Mouse (Mus musculus): ENCODE measurements around the gene Ubac2. TPM values are rescaled to one million over a fixed set of nuclear protein-coding genes. Genes with fewer than 3 reads are reported as not detected.
A peak's percentile ranks its signal among the peaks of the same experiment; 100 is the strongest.

The Ubac2 gene
- polyA plus RNA-seq, 1 experiment from 2014 or later, result 52.4 TPM

- Histone ChIP-seq H3K4me3 (no peak overlapping the region), H3K36me3 (peaks cover 66% of the 10 kb centered on the region), H3K27me3 (replicated peaks) (no peaks in the 10 kb centered on the region), H3K4me2 (no peak overlapping the region), H3K9me3 (no peaks in the 10 kb centered on the region), H3K4me1 (peaks cover 13% of the 10 kb centered on the region), H3K27ac (replicated peaks) (no peak overlapping the region), H3K9ac (no peak overlapping the region)
- 95% methylated on average over 6 of the region's 6 CpGs for WGBS
- no peak for ATAC-seq (ENCODE audit: extremely low read depth, insufficient number of reproducible peaks, low FRiP score, low TSS enrichment)
These were observed 31.4 kb downstream of the Ubac2 start for GRCm38 (mm10) chr14:121909868-121910267.

GRCm38 (mm10) chr14:121912501-121912900 is 34.1 kb downstream of the Ubac2 start:
- ATAC-seq (ENCODE audit: extremely low read depth, insufficient number of reproducible peaks, low FRiP score, low TSS enrichment), result no peak
- WGBS, result 82% methylated on average over 7 of the region's 7 CpGs
- H3K36me3 ChIP-seq, result peaks cover 61% of the 10 kb centered on the region

GRCm38 (mm10) chr14:121915143-121915542 is 36.7 kb downstream of the Ubac2 start:
- 77% methylated on average over 5 of the region's 5 CpGs for WGBS
- no peak overlapping the region for H3K4me2 ChIP-seq
- H3K27me3 ChIP-seq (replicated peaks), result no peaks in the 10 kb centered on the region
- H3K27ac ChIP-seq (replicated peaks), result no peak overlapping the region
- ATAC-seq (ENCODE audit: extremely low read depth, insufficient number of reproducible peaks, low FRiP score, low TSS enrichment), result no peak
- no peak overlapping the region for H3K9ac ChIP-seq
- H3K9me3 ChIP-seq, result no peaks in the 10 kb centered on the region
- peaks cover 9% of the 10 kb centered on the region for H3K4me1 ChIP-seq
- H3K36me3 ChIP-seq, result peaks cover 47% of the 10 kb centered on the region
- no peak overlapping the region for H3K4me3 ChIP-seq

More at GRCm38 (mm10) chr14:121912501-121912900, 34.1 kb downstream of the Ubac2 start:
- Histone ChIP-seq H3K4me2 (no peak overlapping the region), H3K27me3 (replicated peaks) (no peaks in the 10 kb centered on the region), H3K9me3 (no peaks in the 10 kb centered on the region), H3K27ac (replicated peaks) (no peak overlapping the region), H3K4me3 (no peak overlapping the region), H3K9ac (no peak overlapping the region), H3K4me1 (0 out of 2 replicates have a peak, but pooled peaks cover 6% of the 10 kb centered on the region)

- ATAC-seq (ENCODE audit: extremely low read depth, insufficient number of reproducible peaks, low FRiP score, low TSS enrichment), result no peak
- no peak within 1 kb of the TSS for H3K9ac ChIP-seq
- no peaks in the 10 kb centered on the region for H3K27me3 ChIP-seq (replicated peaks)
- H3K27ac ChIP-seq (replicated peaks), result no peak within 1 kb of the TSS
- no peaks in the 10 kb centered on the region for H3K9me3 ChIP-seq
- peaks cover 14% of the 10 kb centered on the region for H3K4me1 ChIP-seq
- no peak within 1 kb of the TSS for H3K4me2 ChIP-seq
- H3K36me3 ChIP-seq, result peaks cover 43% of the 10 kb centered on the region
- H3K4me3 ChIP-seq, result no peak within 1 kb of the TSS
- WGBS, result 60% methylated on average over 8 of the region's 8 CpGs
These were observed 37.2 kb downstream of the Ubac2 start, which contains the start of gene Gpr18 for GRCm38 (mm10) chr14:121915621-121916020. TSS of gene Gpr18 (minus strand) at chr14:121915781.

- H3K4me2 ChIP-seq, result no peak overlapping the region
- no peak overlapping the region for H3K4me3 ChIP-seq
- peaks cover 38% of the 10 kb centered on the region for H3K36me3 ChIP-seq
- H3K9ac ChIP-seq, result no peak overlapping the region
- H3K27me3 ChIP-seq (replicated peaks), result no peaks in the 10 kb centered on the region
- H3K9me3 ChIP-seq, result no peaks in the 10 kb centered on the region
- no peak overlapping the region for H3K27ac ChIP-seq (replicated peaks)
- WGBS, result 85% methylated on average over 6 of the region's 6 CpGs
- no peak for ATAC-seq (ENCODE audit: extremely low read depth, insufficient number of reproducible peaks, low FRiP score, low TSS enrichment)
- H3K4me1 ChIP-seq, result peaks cover 22% of the 10 kb centered on the region
These were observed 38.1 kb downstream of the Ubac2 start for GRCm38 (mm10) chr14:121916311-121917094.

GRCm38 (mm10) chr14:121918266-121918665 is 39.8 kb downstream of the Ubac2 start:
- no peaks in the 10 kb centered on the region for H3K27me3 ChIP-seq (replicated peaks)
- H3K9me3 ChIP-seq, result no peaks in the 10 kb centered on the region
- H3K27ac ChIP-seq (replicated peaks), result no peak overlapping the region
- H3K36me3 ChIP-seq, result peaks cover 26% of the 10 kb centered on the region
- ATAC-seq (ENCODE audit: extremely low read depth, insufficient number of reproducible peaks, low FRiP score, low TSS enrichment), result no peak
- 73% methylated on average over 3 of the region's 3 CpGs for WGBS
- H3K9ac ChIP-seq, result no peak overlapping the region
- no peak overlapping the region for H3K4me3 ChIP-seq
- H3K4me1 ChIP-seq, result peaks cover 17% of the 10 kb centered on the region
- H3K4me2 ChIP-seq, result no peak overlapping the region

- Histone ChIP-seq H3K4me3 (no peak overlapping the region), H3K9ac (no peak overlapping the region), H3K9me3 (no peaks in the 10 kb centered on the region), H3K4me1 (peaks cover 17% of the 10 kb centered on the region), H3K27ac (replicated peaks) (no peak overlapping the region), H3K4me2 (no peak overlapping the region), H3K27me3 (replicated peaks) (no peaks in the 10 kb centered on the region), H3K36me3 (peaks cover 26% of the 10 kb centered on the region)
- ATAC-seq (ENCODE audit: extremely low read depth, insufficient number of reproducible peaks, low FRiP score, low TSS enrichment), result no peak
- WGBS, result 33% methylated on average over 3 of the region's 3 CpGs
These were observed 41.3 kb downstream of the Ubac2 start for GRCm38 (mm10) chr14:121919752-121920151.

GRCm38 (mm10) chr14:121920511-121921124 is 42.2 kb downstream of the Ubac2 start:
- Histone ChIP-seq H3K4me3 (no peak overlapping the region), H3K27ac (replicated peaks) (peak overlapping the region; percentile 68), H3K36me3 (peaks cover 26% of the 10 kb centered on the region), H3K27me3 (replicated peaks) (no peaks in the 10 kb centered on the region), H3K4me1 (peaks cover 22% of the 10 kb centered on the region), H3K9me3 (no peaks in the 10 kb centered on the region), H3K4me2 (no peak overlapping the region), H3K9ac (peak overlapping the region; percentile 20)
- ATAC-seq (ENCODE audit: extremely low read depth, insufficient number of reproducible peaks, low FRiP score, low TSS enrichment), result no peak; the same call in 1 of the 2 replicates
- 64% methylated on average over 12 of the region's 12 CpGs for WGBS

- no peak overlapping the region for H3K27ac ChIP-seq (replicated peaks)
- no peak overlapping the region for H3K4me2 ChIP-seq
- H3K4me1 ChIP-seq, result peaks cover 22% of the 10 kb centered on the region
- H3K36me3 ChIP-seq, result peaks cover 13% of the 10 kb centered on the region
- no peaks in the 10 kb centered on the region for H3K27me3 ChIP-seq (replicated peaks)
- WGBS, result 88% methylated on average over 4 of the region's 4 CpGs
- H3K4me3 ChIP-seq, result no peak overlapping the region
- H3K9ac ChIP-seq, result no peak overlapping the region
- no peaks in the 10 kb centered on the region for H3K9me3 ChIP-seq
- no peak for ATAC-seq (ENCODE audit: extremely low read depth, insufficient number of reproducible peaks, low FRiP score, low TSS enrichment)
These were observed 43.6 kb downstream of the Ubac2 start for GRCm38 (mm10) chr14:121922016-121922415.

- 66% methylated on average over 4 of the region's 4 CpGs for WGBS
- Histone ChIP-seq H3K27ac (replicated peaks) (no peak overlapping the region), H3K4me2 (no peak overlapping the region), H3K36me3 (peaks cover 6% of the 10 kb centered on the region), H3K27me3 (replicated peaks) (no peaks in the 10 kb centered on the region), H3K9ac (no peak overlapping the region), H3K4me1 (peaks cover 22% of the 10 kb centered on the region), H3K4me3 (no peak overlapping the region), H3K9me3 (no peaks in the 10 kb centered on the region)
- ATAC-seq (ENCODE audit: extremely low read depth, insufficient number of reproducible peaks, low FRiP score, low TSS enrichment), result no peak
These were observed 44.3 kb downstream of the Ubac2 start for GRCm38 (mm10) chr14:121922731-121923130.

GRCm38 (mm10) chr14:121924876-121925275 is 46.5 kb downstream of the Ubac2 start:
- Histone ChIP-seq H3K9me3 (no peaks in the 10 kb centered on the region), H3K27ac (replicated peaks) (no peak overlapping the region), H3K4me1 (peaks cover 32% of the 10 kb centered on the region), H3K36me3 (no peaks in the 10 kb centered on the region), H3K9ac (no peak overlapping the region), H3K4me3 (no peak overlapping the region), H3K4me2 (no peak overlapping the region), H3K27me3 (replicated peaks) (no peaks in the 10 kb centered on the region)
- no peak for ATAC-seq (ENCODE audit: extremely low read depth, insufficient number of reproducible peaks, low FRiP score, low TSS enrichment)
- 62% methylated on average over 6 of the region's 6 CpGs for WGBS
